Mouse (Mus musculus): ENCODE measurements around the gene Bcl9l. TPM values are rescaled to one million over a fixed set of nuclear protein-coding genes. Genes with fewer than 3 reads are reported as not detected.
A peak's percentile ranks its signal among the peaks of the same experiment; 100 is the strongest.

The Bcl9l gene
- total and polyA plus RNA-seq, 2 experiments from 2014 or later: 10.4 to 61.1 TPM

DNA sequence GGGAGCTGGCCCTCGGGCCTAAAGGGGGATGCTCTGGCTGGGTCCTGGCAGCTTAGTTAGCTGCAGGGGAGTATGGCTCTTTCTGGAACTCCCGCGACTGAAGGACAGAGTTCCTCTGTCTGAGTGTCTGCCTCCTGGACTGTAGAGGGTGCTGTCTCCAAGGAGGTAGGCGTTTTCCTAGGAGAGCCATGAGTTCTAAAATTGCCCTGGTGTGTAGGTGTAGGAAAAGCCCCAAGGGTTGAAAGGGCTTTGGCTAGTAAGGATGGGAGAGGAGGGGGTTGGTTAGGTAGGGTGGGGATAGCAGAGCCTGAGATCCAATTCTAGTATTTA is 27.8 kb upstream of the Bcl9l start, which contains the start of gene Upk2:
Gene Upk2 (minus strand): TSS at position 86 of the 330 bp plus-strand sequence.
- H3K4me1 ChIP-seq (ENCODE audit: insufficient read depth, low read length): no peaks in the 10 kb centered on the region; the same call in 1 of the 2 replicates
- no peaks in the 10 kb centered on the region for H3K27me3 ChIP-seq (ENCODE audit: insufficient read depth, low read length)
- no peaks in the 10 kb centered on the region for H3K36me3 ChIP-seq (ENCODE audit: insufficient read depth, low read length)
- ATAC-seq (ENCODE audit: low FRiP score) (no peak), DNase-seq (ENCODE audit: low spot score) (no peak)
- H3K4me3 ChIP-seq (ENCODE audit: low read depth, low read length): no peak within 1 kb of the TSS
- peak; percentile 50 for TF ChIP-seq CTCF (IDR thresholded peaks at IDR 0.05)
- 24% methylated on average over 4 of the region's 4 CpGs for WGBS
- H3K4me2 ChIP-seq (ENCODE audit: low read depth, low read length, poor library complexity, severe bottlenecking): no peak within 1 kb of the TSS
- H3K27ac ChIP-seq (ENCODE audit: low read depth, low read length): no peak within 1 kb of the TSS
- H3K9me3 ChIP-seq (ENCODE audit: low read length): no peaks in the 10 kb centered on the region
- H3K9ac ChIP-seq (replicated peaks; ENCODE audit: low read length, poor library complexity, severe bottlenecking): no peak within 1 kb of the TSS

DNA sequence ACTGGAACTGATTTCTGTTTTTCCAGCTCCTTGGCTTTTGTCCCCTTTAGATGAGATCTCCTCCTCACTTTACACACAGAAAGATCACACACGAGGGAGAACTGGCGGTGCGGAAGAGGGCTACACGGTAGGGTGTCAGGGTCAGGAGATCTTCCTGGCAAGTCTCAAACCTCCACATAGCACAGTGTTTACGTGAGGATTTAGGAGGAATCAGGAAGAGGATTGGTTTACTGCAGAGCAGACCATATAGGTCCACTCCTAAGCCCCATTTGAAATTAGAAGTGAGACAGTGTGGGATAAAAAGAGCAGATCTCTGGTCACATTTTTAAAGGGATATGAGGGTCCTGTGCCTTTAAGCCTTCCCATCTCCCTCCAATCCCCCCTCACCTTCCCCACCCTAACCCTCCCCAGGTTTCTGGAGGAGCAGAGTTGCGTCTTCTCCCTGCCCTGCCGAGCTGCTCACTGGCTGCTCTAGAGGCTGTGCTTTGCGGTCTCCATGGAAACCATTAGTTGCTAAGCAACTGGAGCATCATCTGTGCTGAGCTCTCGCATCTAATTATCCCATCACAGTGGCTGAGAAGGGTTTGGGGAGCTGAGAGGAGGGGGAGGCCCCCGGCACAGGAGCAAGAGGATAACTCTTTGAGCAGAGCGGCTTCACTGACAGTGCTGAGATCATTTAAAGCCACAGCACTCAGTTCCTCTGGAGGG is 25.4 kb upstream of the Bcl9l start:
- Histone ChIP-seq H3K27me3 (ENCODE audit: insufficient read depth, low read length) (no peaks in the 10 kb centered on the region), H3K9ac (replicated peaks; ENCODE audit: low read length, poor library complexity, severe bottlenecking) (peak overlapping the region; percentile 44), H3K4me2 (ENCODE audit: low read depth, low read length, poor library complexity, severe bottlenecking) (peak overlapping the region; percentile 35), H3K9me3 (ENCODE audit: low read length) (no peaks in the 10 kb centered on the region), H3K27ac (ENCODE audit: low read depth, low read length) (peak overlapping the region; percentile 86), H3K4me1 (ENCODE audit: insufficient read depth, low read length) (no peaks in the 10 kb centered on the region; the same call in 1 of the 2 replicates), H3K4me3 (ENCODE audit: low read depth, low read length) (peak overlapping the region; percentile 20), H3K36me3 (ENCODE audit: insufficient read depth, low read length) (no peaks in the 10 kb centered on the region)
- peak; percentile 96 for ATAC-seq (ENCODE audit: low FRiP score)
- TF ChIP-seq CTCF (IDR thresholded peaks at IDR 0.05): no peak
- DNase-seq (ENCODE audit: low spot score): peak; percentile 98
- 3% methylated on average over 11 of the region's 11 CpGs for WGBS

DNA sequence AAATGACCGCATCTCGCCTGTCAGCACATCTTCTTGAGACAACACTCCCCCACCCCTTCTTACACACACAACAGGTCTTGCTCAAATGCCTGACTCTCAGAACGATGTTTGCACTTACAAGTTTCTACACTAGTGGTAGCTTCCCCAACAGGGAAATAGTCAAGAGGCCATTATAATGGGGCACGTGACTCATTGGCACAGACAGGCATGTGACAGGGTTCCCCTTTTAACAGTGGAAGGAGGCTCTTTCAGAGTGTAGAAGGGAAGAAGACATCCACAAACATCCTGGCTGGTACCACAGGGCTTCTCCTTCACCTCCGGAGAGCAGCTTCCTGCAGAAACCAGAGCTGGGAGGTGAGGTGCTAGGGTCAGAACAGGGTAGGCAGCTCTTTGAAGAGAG is 20.7 kb upstream of the Bcl9l start:
- Histone ChIP-seq H3K4me3 (ENCODE audit: low read depth, low read length) (no peak overlapping the region), H3K9ac (replicated peaks; ENCODE audit: low read length, poor library complexity, severe bottlenecking) (no peak overlapping the region), H3K4me2 (ENCODE audit: low read depth, low read length, poor library complexity, severe bottlenecking) (no peak overlapping the region), H3K9me3 (ENCODE audit: low read length) (no peaks in the 10 kb centered on the region), H3K36me3 (ENCODE audit: insufficient read depth, low read length) (no peaks in the 10 kb centered on the region), H3K27me3 (ENCODE audit: insufficient read depth, low read length) (no peaks in the 10 kb centered on the region), H3K27ac (ENCODE audit: low read depth, low read length) (no peak overlapping the region), H3K4me1 (ENCODE audit: insufficient read depth, low read length) (no peaks in the 10 kb centered on the region)
- 82% methylated on average over 5 of the region's 5 CpGs for WGBS
- TF ChIP-seq CTCF (IDR thresholded peaks at IDR 0.05): no peak
- ATAC-seq (ENCODE audit: low FRiP score) (no peak), DNase-seq (ENCODE audit: low spot score) (no peak)

DNA sequence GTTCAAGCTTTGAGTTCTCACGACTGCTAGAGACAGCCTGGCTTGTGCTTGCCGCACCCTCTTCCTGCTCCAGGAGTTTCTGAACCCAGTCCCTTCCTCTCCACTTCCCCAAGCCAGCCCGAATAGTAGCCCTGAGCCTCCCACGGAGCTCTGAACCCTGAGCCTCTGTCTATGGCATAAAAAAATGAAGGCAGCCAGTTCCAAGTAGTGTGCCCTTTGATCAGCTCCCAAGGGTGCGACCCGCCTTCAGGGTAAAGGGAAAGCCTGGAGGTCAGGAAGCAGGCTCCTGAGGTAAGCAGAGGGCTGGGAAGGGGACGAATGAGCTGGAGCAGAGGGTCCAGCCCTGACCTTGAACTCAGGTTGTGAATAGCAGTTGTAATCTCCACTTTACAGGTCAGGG is 14.4 kb upstream of the Bcl9l start:
- Histone ChIP-seq H3K4me1 (ENCODE audit: insufficient read depth, low read length) (peaks cover 16% of the 10 kb centered on the region), H3K27me3 (ENCODE audit: insufficient read depth, low read length) (no peaks in the 10 kb centered on the region), H3K4me2 (ENCODE audit: low read depth, low read length, poor library complexity, severe bottlenecking) (no peak overlapping the region), H3K27ac (ENCODE audit: low read depth, low read length) (peak overlapping the region; percentile 86), H3K9ac (replicated peaks; ENCODE audit: low read length, poor library complexity, severe bottlenecking) (no peak overlapping the region), H3K9me3 (ENCODE audit: low read length) (no peaks in the 10 kb centered on the region), H3K36me3 (ENCODE audit: insufficient read depth, low read length) (no peaks in the 10 kb centered on the region), H3K4me3 (ENCODE audit: low read depth, low read length) (no peak overlapping the region)
- 42% methylated on average over 7 of the region's 7 CpGs for WGBS
- ATAC-seq (ENCODE audit: low FRiP score) (no peak), DNase-seq (ENCODE audit: low spot score) (no peak)
- no peak for TF ChIP-seq CTCF (IDR thresholded peaks at IDR 0.05)

DNA sequence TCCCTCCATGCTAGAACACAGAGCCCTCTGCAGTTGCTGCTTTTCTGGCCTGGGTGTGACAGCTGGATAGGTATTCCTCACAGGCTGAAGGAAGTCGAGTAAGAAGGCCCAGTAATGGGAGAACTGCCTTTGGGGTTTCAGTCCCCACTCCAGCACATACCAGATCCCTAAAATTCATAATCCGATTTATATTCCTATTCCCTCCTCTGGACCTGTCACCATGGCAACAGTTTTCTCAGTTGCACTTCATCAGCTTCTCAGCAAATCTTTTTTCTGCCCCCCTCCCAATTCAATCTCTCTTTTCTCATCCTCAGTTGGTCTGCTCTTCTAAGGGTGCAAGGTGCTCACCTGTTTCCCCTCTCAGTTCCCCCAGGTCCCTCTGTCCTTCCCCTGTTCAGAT is 13.8 kb upstream of the Bcl9l start:
- peak; percentile 66; the same call in 1 of the 2 replicates for ATAC-seq (ENCODE audit: low FRiP score)
- H3K27ac ChIP-seq (ENCODE audit: low read depth, low read length): peak overlapping the region; percentile 86
- no peaks in the 10 kb centered on the region for H3K9me3 ChIP-seq (ENCODE audit: low read length)
- WGBS: 11% methylated on average over 2 of the region's 2 CpGs
- H3K36me3 ChIP-seq (ENCODE audit: insufficient read depth, low read length): no peaks in the 10 kb centered on the region
- no peak for TF ChIP-seq CTCF (IDR thresholded peaks at IDR 0.05)
- H3K4me2 ChIP-seq (ENCODE audit: low read depth, low read length, poor library complexity, severe bottlenecking): no peak overlapping the region
- H3K4me3 ChIP-seq (ENCODE audit: low read depth, low read length): no peak overlapping the region
- no peaks in the 10 kb centered on the region for H3K27me3 ChIP-seq (ENCODE audit: insufficient read depth, low read length)
- H3K4me1 ChIP-seq (ENCODE audit: insufficient read depth, low read length): peaks cover 16% of the 10 kb centered on the region
- no peak overlapping the region for H3K9ac ChIP-seq (replicated peaks; ENCODE audit: low read length, poor library complexity, severe bottlenecking)
- peak; percentile 61 for DNase-seq (ENCODE audit: low spot score)

DNA sequence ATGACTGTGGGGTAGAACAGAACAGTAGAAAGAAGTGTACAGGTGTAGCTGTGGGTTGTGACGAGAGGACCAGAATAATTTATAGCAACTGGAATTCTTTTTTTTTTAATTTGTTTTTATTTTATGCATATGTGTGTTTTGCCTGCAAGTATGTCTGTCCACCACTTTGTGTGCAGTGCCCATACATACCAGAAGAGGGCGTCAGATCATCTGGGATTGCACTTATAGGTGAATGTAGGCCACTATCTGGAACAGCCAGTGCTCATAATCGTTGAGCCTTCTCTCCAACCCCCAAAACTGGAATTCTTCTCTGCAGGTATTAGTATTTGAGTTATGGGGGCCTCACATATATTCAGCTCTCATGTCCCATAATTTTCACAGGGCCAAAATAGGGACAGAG is 9.4 kb upstream of the Bcl9l start:
- peak; percentile 48 for TF ChIP-seq CTCF (IDR thresholded peaks at IDR 0.05)
- no peaks in the 10 kb centered on the region for H3K36me3 ChIP-seq (ENCODE audit: insufficient read depth, low read length)
- no peaks in the 10 kb centered on the region for H3K9me3 ChIP-seq (ENCODE audit: low read length)
- no peak for ATAC-seq (ENCODE audit: low FRiP score)
- H3K4me1 ChIP-seq (ENCODE audit: insufficient read depth, low read length): peaks cover 14% of the 10 kb centered on the region
- H3K27me3 ChIP-seq (ENCODE audit: insufficient read depth, low read length): no peaks in the 10 kb centered on the region
- DNase-seq (ENCODE audit: low spot score): no peak
- no peak overlapping the region for H3K27ac ChIP-seq (ENCODE audit: low read depth, low read length)
- no peak overlapping the region for H3K9ac ChIP-seq (replicated peaks; ENCODE audit: low read length, poor library complexity, severe bottlenecking)
- no peak overlapping the region for H3K4me3 ChIP-seq (ENCODE audit: low read depth, low read length)
- 62% methylated on average over 3 of the region's 3 CpGs for WGBS
- no peak overlapping the region for H3K4me2 ChIP-seq (ENCODE audit: low read depth, low read length, poor library complexity, severe bottlenecking)

All from midbrain, postnatal 0 days (tissue).